Comparison of ENCODE assay signal across 25 mouse cellular contexts in genomic region chr5:75171859-75172258, GRCm38 (mm10). TPM values are rescaled to one million over a fixed set of nuclear protein-coding genes. Genes with fewer than 3 reads are reported as not detected.
DNase-seq lines count a peak whose midpoint lies in the region; ATAC-seq and TF ChIP-seq lines count a peak whose summit lies in the region.
"Had no signal": no experiment of that assay in that cellular context is flagged by ENCODE, and none has a peak within 500 bp of the region (broad histone marks: within the 10 kb centered on the region; RNA-seq: fewer than 3 reads in every experiment).

No protein-coding gene starts in this region.

- 38% methylated on average over 10 of the region's 10 CpGs for WGBS in kidney, adult 2 months
- WGBS in kidney, embryonic 15.5 days = 59% methylated on average over 10 of the region's 10 CpGs

- no peaks in the 10 kb centered on the region for H3K4me1 ChIP-seq in kidney, adult 2 months (ENCODE audit: control insufficient read depth, insufficient read depth, low read length)
- H3K4me1 ChIP-seq in kidney, embryonic 15.5 days = no peaks in the 10 kb centered on the region
- H3K4me1 ChIP-seq: embryonic facial prominence, embryonic 10.5 days; forebrain, embryonic 12.5 days; forebrain, embryonic 15.5 days; heart, embryonic 10.5 days; heart, embryonic 13.5 days; hindbrain, embryonic 15.5 days; intestine, embryonic 15.5 days had no signal

- H3K4me3 ChIP-seq in kidney, adult 2 months (ENCODE audit: insufficient read depth, low read depth, low read length) = no peak overlapping the region
- H3K4me3 ChIP-seq in kidney, embryonic 15.5 days (replicated peaks) = no peak overlapping the region
- H3K4me3 ChIP-seq: embryonic facial prominence, embryonic 10.5 days; embryonic facial prominence, embryonic 13.5 days; erythroblast, embryonic 14.5 days; forebrain, embryonic 12.5 days; forebrain, embryonic 15.5 days; heart, adult 2 months; heart, embryonic 10.5 days; heart, embryonic 13.5 days; hindbrain, embryonic 15.5 days; intestine, embryonic 15.5 days had no signal

- no peak for TF ChIP-seq POLR2A in kidney, adult 2 months (IDR thresholded peaks at IDR 0.05; ENCODE audit: low read depth, low read length)
- TF ChIP-seq POLR2A in brain, embryonic 14.5 days (IDR thresholded peaks at IDR 0.05; ENCODE audit: borderline replicate concordance, extremely low read depth, insufficient read depth, insufficient read length, poor library complexity, severe bottlenecking) = no peak

- H3K27ac ChIP-seq in kidney, adult 2 months (ENCODE audit: insufficient read depth, low read depth, low read length) = no peak overlapping the region
- H3K27ac ChIP-seq in kidney, embryonic 15.5 days = no peak overlapping the region
- H3K27ac ChIP-seq: embryonic facial prominence, embryonic 10.5 days; embryonic facial prominence, embryonic 13.5 days; forebrain, embryonic 12.5 days; forebrain, embryonic 15.5 days; heart, adult 2 months; heart, embryonic 10.5 days; heart, embryonic 13.5 days; hindbrain, embryonic 15.5 days; intestine, embryonic 15.5 days had no signal

- H3K27me3 ChIP-seq in kidney, adult 2 months (replicated peaks; ENCODE audit: control insufficient read depth, insufficient read depth, low read length) = no peaks in the 10 kb centered on the region
- H3K27me3 ChIP-seq in kidney, embryonic 15.5 days = no peaks in the 10 kb centered on the region
- H3K27me3 ChIP-seq: embryonic facial prominence, embryonic 13.5 days; forebrain, embryonic 12.5 days; forebrain, embryonic 15.5 days; heart, embryonic 13.5 days; hindbrain, embryonic 15.5 days; intestine, embryonic 15.5 days had no signal

- H3K9me3 ChIP-seq in kidney, embryonic 15.5 days (replicated peaks) = no peaks in the 10 kb centered on the region
- H3K9me3 ChIP-seq: embryonic facial prominence, embryonic 10.5 days; embryonic facial prominence, embryonic 13.5 days; forebrain, embryonic 12.5 days; forebrain, embryonic 15.5 days; heart, embryonic 10.5 days; heart, embryonic 13.5 days; hindbrain, embryonic 15.5 days; intestine, embryonic 15.5 days had no signal

- TF ChIP-seq CTCF in kidney, adult 2 months (conservative IDR thresholded peaks at IDR 0.05; ENCODE audit: insufficient read depth, insufficient read length, low read depth, low read length) = no peak
- no peak for TF ChIP-seq CTCF in brain, embryonic 14.5 days (IDR thresholded peaks at IDR 0.05; ENCODE audit: borderline replicate concordance, extremely low read depth, insufficient read depth, insufficient read length)

- H3K36me3 ChIP-seq in kidney, adult 2 months (ENCODE audit: control insufficient read depth, insufficient read depth, low read length) = no peaks in the 10 kb centered on the region
- peaks cover 69% of the 10 kb centered on the region for H3K36me3 ChIP-seq in kidney, embryonic 15.5 days
- H3K36me3 ChIP-seq: forebrain, embryonic 12.5 days; forebrain, embryonic 15.5 days; hindbrain, embryonic 15.5 days had no signal

- DNase-seq in cerebellum, postnatal 10 days = peak; percentile 84 to 90
- DNase-seq in cerebellum, postnatal 36 days = no peak
- peak; percentile 18 for DNase-seq in kidney, adult 2 months
- DNase-seq in brain, embryonic 14.5 days (ENCODE audit: low read depth) = peak; percentile 50
- DNase-seq in heart, adult 11 months = no peak
- DNase-seq: adrenal gland, postnatal 10 days; adrenal gland, postnatal 36 days; cerebellum, adult 11 months; cerebellum, adult 8-10 months; embryo, embryonic 11 days; gastrocnemius, postnatal 25 days; heart, adult 2 months; heart, postnatal 14 days; heart, postnatal 4 days had no signal

- H3K4me2 ChIP-seq in kidney, embryonic 15.5 days = no peak overlapping the region
- H3K4me2 ChIP-seq: embryonic facial prominence, embryonic 13.5 days; forebrain, embryonic 12.5 days; forebrain, embryonic 15.5 days; heart, embryonic 13.5 days; hindbrain, embryonic 15.5 days; intestine, embryonic 15.5 days had no signal

- H3K9ac ChIP-seq in kidney, embryonic 15.5 days = no peak overlapping the region
- H3K9ac ChIP-seq: embryonic facial prominence, embryonic 13.5 days; forebrain, embryonic 12.5 days; forebrain, embryonic 15.5 days; heart, embryonic 13.5 days; hindbrain, embryonic 15.5 days; intestine, embryonic 15.5 days had no signal

- no peak for ATAC-seq in kidney, embryonic 15.5 days (replicated peaks; ENCODE audit: low FRiP score)
- ATAC-seq: activated CD4-positive, CD25-positive, alpha-beta regulatory T cell, adult 4 months; forebrain, embryonic 15.5 days; intestine, embryonic 15.5 days had no signal

RNA-seq across cellular contexts. Expression of gene Pdgfra, which starts 19.8 kb away (rescaled TPM):
- 22.6 and 26.0 TPM in 2 replicates for polyA plus RNA-seq in kidney, adult 2 months (2012; rRNA removed)
- polyA plus RNA-seq in kidney, embryonic 15.5 days (2015; fragmentation: Nextera tagmentation; extraction: Ambion mirVana) = 40.0 and 47.3 TPM in 2 replicates
- 7.2 and 16.3 TPM in 2 replicates for polyA plus RNA-seq in brain, embryonic 14.5 days (2012; rRNA removed)
- polyA plus RNA-seq: activated CD4-positive, CD25-positive, alpha-beta regulatory T cell, adult 4 months; erythroblast, embryonic 14.5 days had no signal

Comparison
In these comparisons a context has a peak if more than half of its experiments do, and no peak if none do; other contexts are left out.
1. DNase-seq: peak in cerebellum, postnatal 10 days (2 of 2), kidney, adult 2 months (single experiment) and brain, embryonic 14.5 days (single experiment); none in cerebellum, postnatal 36 days (0 of 2) and heart, adult 11 months (single experiment).